Mouse (Mus musculus) embryo, embryonic 10.5 days (tissue): Measurements from ENCODE around the gene Ttll9.

Experiments used
- DNase-seq: peaks from one replicate; pipeline ENCODE4 v3.0.0-alpha.2; 2015; ENCODE audit warnings: low spot score

Ttll9 gene

GRCm38 (mm10) chr2:152962091-152962793 is at the start of gene Ttll9:
TSS of gene Ttll9 (plus strand) at chr2:152962485.
- DNase-seq, result peak; percentile 95

GRCm38 (mm10) chr2:152913471-152913870 is 48.8 kb upstream of the Ttll9 start:
- no peak for DNase-seq

GRCm38 (mm10) chr2:152914310-152915120 is 47.8 kb upstream of the Ttll9 start:
- DNase-seq, result peak; percentile 95

GRCm38 (mm10) chr2:152915453-152915852 is 46.8 kb upstream of the Ttll9 start:
- DNase-seq, result no peak

- no peak for DNase-seq
Observed at GRCm38 (mm10) chr2:152916111-152916510, 46.2 kb upstream of the Ttll9 start.

GRCm38 (mm10) chr2:152917671-152918070 is 44.6 kb upstream of the Ttll9 start:
- no peak for DNase-seq

GRCm38 (mm10) chr2:152922376-152922775 is 39.9 kb upstream of the Ttll9 start:
- DNase-seq, result peak; percentile 59

GRCm38 (mm10) chr2:152923621-152924020 is 38.7 kb upstream of the Ttll9 start:
- no peak for DNase-seq

- DNase-seq, result no peak
Observed at GRCm38 (mm10) chr2:152924128-152924527, 38.2 kb upstream of the Ttll9 start.

- DNase-seq, result no peak
Observed at GRCm38 (mm10) chr2:152924543-152924942, 37.7 kb upstream of the Ttll9 start.

GRCm38 (mm10) chr2:152925189-152925872 is 37.0 kb upstream of the Ttll9 start:
- DNase-seq, result peak; percentile 86

- no peak for DNase-seq
Observed at GRCm38 (mm10) chr2:152926896-152927295, 35.4 kb upstream of the Ttll9 start.

- DNase-seq, result no peak
Observed at GRCm38 (mm10) chr2:152927371-152927770, 34.9 kb upstream of the Ttll9 start.

GRCm38 (mm10) chr2:152928219-152928987 is 33.9 kb upstream of the Ttll9 start:
- no peak for DNase-seq

GRCm38 (mm10) chr2:152928988-152929370 is 33.3 kb upstream of the Ttll9 start:
- no peak for DNase-seq

GRCm38 (mm10) chr2:152930276-152930675 is 32.0 kb upstream of the Ttll9 start:
- DNase-seq, result no peak

GRCm38 (mm10) chr2:152931456-152932160 is 30.7 kb upstream of the Ttll9 start:
- no peak for DNase-seq

- DNase-seq, result no peak
Observed at GRCm38 (mm10) chr2:152933048-152933447, 29.2 kb upstream of the Ttll9 start, which contains the start of gene Foxs1. TSS of gene Foxs1 (minus strand) at chr2:152933208.

GRCm38 (mm10) chr2:152933614-152934013 is 28.7 kb upstream of the Ttll9 start:
- peak; percentile 82 for DNase-seq

- peak; percentile 72 for DNase-seq
Observed at GRCm38 (mm10) chr2:152939846-152940245, 22.4 kb upstream of the Ttll9 start.

- no peak for DNase-seq
Observed at GRCm38 (mm10) chr2:152941106-152941505, 21.2 kb upstream of the Ttll9 start.
